ENCODE assay signal across 8 mouse cellular contexts in genomic region chr3:58576137-58577066, GRCm38 (mm10). TPM values are rescaled to one million over a fixed set of nuclear protein-coding genes. Genes with fewer than 3 reads are reported as not detected.
DNase-seq lines count a peak whose midpoint lies in the region; ATAC-seq lines count a peak whose summit lies in the region.

TSS of gene Selenot (plus strand) at chr3:58576636.

- H3K4me1 ChIP-seq in intestine, embryonic 14.5 days (replicated peaks; ENCODE audit: control insufficient read depth, insufficient read depth, low read length), result peaks cover 5% of the 10 kb centered on the region; the same call in 1 of the 2 replicates

- peak within 1 kb of the TSS; percentile 99 for H3K9ac ChIP-seq in intestine, embryonic 14.5 days (ENCODE audit: low read length)

- DNase-seq in adrenal gland, adult (ENCODE audit: inconsistent age in 2 of 2, low spot score in 1 of 2), result peak; percentile 98 to 99
- peak; percentile 97 for DNase-seq in embryo, embryonic 10.5 days (ENCODE audit: low spot score)
- DNase-seq in gastrocnemius, postnatal 25 days, result peak; percentile 96
- DNase-seq in intestine, embryonic 14.5 days (ENCODE audit: low spot score), result peak; percentile 97
- DNase-seq in left cerebral cortex, postnatal 14 days (ENCODE audit: low spot score in 2 of 2), result peak; percentile 96 to 98
- peak; percentile 98 for DNase-seq in mesoderm, embryonic 11.5 days (ENCODE audit: low read depth, low spot score)
- peak; percentile 91 to 92 for DNase-seq in right cerebral cortex, postnatal 36 days (ENCODE audit: low spot score in 2 of 2)
- peak; percentile 95 for DNase-seq in yolk sac, embryonic 10.5 days (ENCODE audit: low spot score)

- H3K27me3 ChIP-seq in intestine, embryonic 14.5 days (replicated peaks; ENCODE audit: control insufficient read depth, insufficient read depth, low read length), result no peaks in the 10 kb centered on the region

- 2% methylated on average over 52 of the region's 59 CpGs for WGBS in intestine, embryonic 14.5 days

- peak; percentile 93 for ATAC-seq in intestine, embryonic 14.5 days (replicated peaks; ENCODE audit: low FRiP score, low TSS enrichment, low read depth)

- peak within 1 kb of the TSS; percentile 100 for H3K27ac ChIP-seq in intestine, embryonic 14.5 days (ENCODE audit: low read depth)

- peak within 1 kb of the TSS; percentile 87 for H3K4me2 ChIP-seq in intestine, embryonic 14.5 days (ENCODE audit: low read length)

- H3K36me3 ChIP-seq in intestine, embryonic 14.5 days (ENCODE audit: control insufficient read depth, insufficient read depth, low read length), result peaks cover 5% of the 10 kb centered on the region; the same call in 1 of the 2 replicates

- peak within 1 kb of the TSS; percentile 89 for H3K4me3 ChIP-seq in intestine, embryonic 14.5 days (ENCODE audit: low read depth, low read length)

- intact Hi-C loops in left cerebral cortex, postnatal 14 days (cut with DNase I), result loop anchor here (10.0 kb wide), 1 partner anchor 118 kb away; the partner anchor contains the start of gene Siah2

- H3K9me3 ChIP-seq in intestine, embryonic 14.5 days (ENCODE audit: control insufficient read depth, low read length), result no peaks in the 10 kb centered on the region

RNA-seq across cellular contexts. Expression of gene Selenot, which starts in this region (rescaled TPM):
- 100 to 1,000 TPM; 112 to 114 TPM for total RNA-seq in gastrocnemius, postnatal 25 days (2021)
- polyA plus RNA-seq in intestine, embryonic 14.5 days (2014; fragmentation: Nextera tagmentation; extraction: Ambion mirVana), result 23.0 and 23.9 TPM in 2 replicates
- 100 to 1,000 TPM; 166 to 173 TPM for total RNA-seq in left cerebral cortex, postnatal 14 days (2021)

Comparison
In these comparisons a context has a peak if more than half of its experiments do, and no peak if none do; other contexts are left out.
1. Peak in every context shown above with its lines: DNase-seq, ATAC-seq, H3K4me3 ChIP-seq and H3K27ac ChIP-seq.